Mouse (Mus musculus) embryonic facial prominence, embryonic 11.5 days (tissue): Measurements from ENCODE around the gene Ssh3. TPM values are rescaled to one million over a fixed set of nuclear protein-coding genes. Genes with fewer than 3 reads are reported as not detected.

Experiments
- ATAC-seq: fragments of 200-750 bp; cut with Nextera tagmentation; replicated peaks from 2 replicates; pipeline ENCODE4 v1.8.0; 2017; ENCODE audit warnings: low read depth; ENCODE audit not compliant: insufficient number of reproducible peaks, low FRiP score, low TSS enrichment
- DNase-seq: peaks from one replicate; pipeline ENCODE4 v3.0.0-alpha.2; 2015; ENCODE audit warnings: low spot score
- H3K27ac ChIP-seq: fragments of 300-500 bp; sonication (generic); replicated peaks from 2 replicates; pipeline ENCODE4 v1.5.1; 2014; ENCODE audit warnings: mild to moderate bottlenecking, low read depth, low read length, control low read depth
- H3K27me3 ChIP-seq: fragments of 300-500 bp; sonication (generic); 2 replicates; pipeline ENCODE4 v1.6.1; 2014; ENCODE audit warnings: mild to moderate bottlenecking, low read length, moderate library complexity, mixed read lengths; ENCODE audit not compliant: control insufficient read depth, insufficient read depth
- H3K36me3 ChIP-seq: fragments of 300-500 bp; sonication (generic); replicated peaks from 2 replicates; pipeline ENCODE4 v1.6.1; 2014; ENCODE audit warnings: low read depth, mild to moderate bottlenecking, low read length, moderate library complexity, mixed read lengths; ENCODE audit not compliant: control insufficient read depth, insufficient read depth
- H3K4me1 ChIP-seq: fragments of 300-500 bp; sonication (generic); 2 replicates; pipeline ENCODE4 v1.6.1; 2014; ENCODE audit warnings: low read length, mixed read lengths; ENCODE audit not compliant: control insufficient read depth, insufficient read depth
- H3K4me2 ChIP-seq: fragments of 300-500 bp; sonication (generic); 2 replicates; pipeline ENCODE4 v1.6.1; 2014; ENCODE audit warnings: low read depth, mild to moderate bottlenecking, control low read depth, low read length, moderate library complexity
- H3K4me3 ChIP-seq: fragments of 300-500 bp; sonication (generic); 2 replicates; pipeline ENCODE4 v1.5.1; 2014; ENCODE audit warnings: low read depth, low read length, control low read depth
- H3K9ac ChIP-seq: fragments of 300-500 bp; sonication (generic); replicated peaks from 2 replicates; pipeline ENCODE4 v1.6.1; 2014; ENCODE audit warnings: mild to moderate bottlenecking, control low read depth, low read length
- H3K9me3 ChIP-seq: fragments of 300-500 bp; sonication (generic); replicated peaks from 2 replicates; pipeline ENCODE4 v1.6.1; 2016; ENCODE audit warnings: mild to moderate bottlenecking, low read length, inconsistent platforms, mixed read lengths; ENCODE audit not compliant: control insufficient read depth
- WGBS: fragments of 180-500 bp; shearing (Covaris S2); extraction: QIAGEN DNeasy Blood & Tissue Kit; methylation state at CpG from one replicate; pipeline ENCODE4 v1.1.7; 2014; 5-methylcytosine and 5-hydroxymethylcytosine counted together
- polyA plus RNA-seq: library from polyadenylated mRNA; unstranded; fragments of >200 nt; fragmentation: Nextera tagmentation; extraction: Ambion mirVana; gene quantifications from 2 replicates; pipeline ENCODE4 v1.2.1, GENCODE M21; 2014

The Ssh3 gene
- polyA plus RNA-seq, 1 experiment from 2014 or later = 2.7 TPM

DNA sequence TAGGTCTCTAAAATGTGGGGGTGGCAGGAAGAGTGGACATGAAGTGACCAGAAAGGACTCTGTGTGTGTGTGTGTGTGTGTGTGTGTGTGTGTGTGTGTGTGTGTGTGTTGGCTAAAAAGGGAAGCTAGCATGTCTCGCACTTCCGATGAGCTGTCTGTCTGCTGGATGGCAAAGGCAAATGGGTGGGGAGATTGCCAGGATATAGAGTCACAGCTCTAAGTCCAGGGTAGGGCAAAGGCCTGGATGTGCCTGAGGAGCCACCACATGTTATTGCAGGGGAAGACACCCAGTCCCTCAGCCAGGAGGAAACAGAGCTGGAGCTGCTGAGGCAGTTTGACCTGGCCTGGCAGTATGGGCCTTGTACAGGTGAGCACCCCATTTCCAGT lies 36.8 kb downstream of the Ssh3 start:
- H3K4me3 ChIP-seq = peak overlapping the region; percentile 59
- WGBS = 63% methylated on average over 2 of the region's 2 CpGs
- no peak for ATAC-seq
- no peak overlapping the region for H3K27ac ChIP-seq
- no peaks in the 10 kb centered on the region for H3K4me1 ChIP-seq
- no peaks in the 10 kb centered on the region for H3K9me3 ChIP-seq
- peak overlapping the region; percentile 85 for H3K4me2 ChIP-seq
- peak overlapping the region; percentile 60 for H3K9ac ChIP-seq
- no peaks in the 10 kb centered on the region for H3K36me3 ChIP-seq
- H3K27me3 ChIP-seq = 0 out of 2 replicates have a peak, but pooled peaks cover 2% of the 10 kb centered on the region
- DNase-seq = no peak

DNA sequence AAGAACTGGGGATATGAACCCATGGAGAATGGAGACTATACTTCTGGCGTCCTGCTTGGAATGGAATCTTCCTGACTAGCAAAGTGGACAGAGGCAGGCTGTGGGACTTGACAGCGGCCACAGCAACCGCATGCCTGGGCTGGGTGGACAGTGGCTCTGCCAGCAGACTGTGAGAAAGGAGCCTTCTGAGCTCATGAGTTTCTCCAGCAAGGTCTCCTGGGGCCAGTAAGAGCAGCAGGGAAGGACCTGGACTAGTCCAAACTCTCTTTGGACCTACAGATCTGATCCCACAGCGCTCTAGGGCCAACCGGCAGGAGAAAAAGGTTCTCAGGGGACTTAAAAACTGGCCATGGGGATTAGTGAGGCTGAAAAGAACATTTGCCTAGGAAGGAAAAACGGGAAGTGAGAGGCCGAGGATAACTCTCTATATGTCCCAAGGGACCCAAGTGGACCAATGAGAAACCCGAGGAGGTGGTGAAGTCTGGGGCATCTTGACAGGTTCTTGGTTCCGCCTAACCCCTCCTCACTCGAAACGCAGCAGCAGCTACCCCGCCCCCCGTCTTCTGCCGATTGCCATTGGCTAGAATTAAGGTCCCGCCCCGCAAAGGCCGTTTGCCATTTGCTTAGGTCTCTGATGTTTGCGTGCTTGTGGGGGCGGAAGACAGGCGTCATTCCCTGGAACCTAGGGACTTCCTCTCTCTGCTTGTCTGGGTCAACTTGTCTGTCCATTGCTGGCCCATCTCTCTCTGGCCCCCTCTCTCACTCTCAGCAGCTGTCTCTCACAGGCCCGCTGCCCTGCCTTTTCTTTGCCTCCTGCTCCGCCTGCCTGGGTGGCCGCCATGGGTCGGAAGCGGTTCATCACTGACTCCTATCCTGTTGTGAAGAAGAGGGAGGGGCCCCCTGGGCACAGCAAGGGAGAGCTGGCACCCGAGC lies 37.5 kb downstream of the Ssh3 start, which contains the start of gene Pold4:
Gene Pold4, plus strand, starts transcription at position 647 of the 933 bp plus-strand sequence.
- Histone ChIP-seq H3K9me3 (no peaks in the 10 kb centered on the region), H3K4me3 (peak within 1 kb of the TSS; percentile 59), H3K27ac (peak within 1 kb of the TSS; percentile 17; the same call in 1 of the 2 replicates), H3K9ac (peak within 1 kb of the TSS; percentile 60), H3K36me3 (no peaks in the 10 kb centered on the region), H3K27me3 (0 out of 2 replicates have a peak, but pooled peaks cover 2% of the 10 kb centered on the region), H3K4me2 (peak within 1 kb of the TSS; percentile 85), H3K4me1 (no peaks in the 10 kb centered on the region)
- DNase-seq (peak; percentile 94), ATAC-seq (peak; percentile 51)
- 11% methylated on average over 26 of the region's 26 CpGs for WGBS

- 0 out of 2 replicates have a peak, but pooled peaks cover 2% of the 10 kb centered on the region for H3K27me3 ChIP-seq
- no peaks in the 10 kb centered on the region for H3K4me1 ChIP-seq
- H3K9me3 ChIP-seq = no peaks in the 10 kb centered on the region
- H3K4me3 ChIP-seq = no peak overlapping the region
- 81% methylated on average over 8 of the region's 8 CpGs for WGBS
- H3K4me2 ChIP-seq = no peak overlapping the region
- H3K9ac ChIP-seq = no peak overlapping the region
- H3K27ac ChIP-seq = no peak overlapping the region
- DNase-seq (no peak), ATAC-seq (no peak)
- no peaks in the 10 kb centered on the region for H3K36me3 ChIP-seq
Measured at GRCm38 (mm10) chr19:4230415-4230814, 38.6 kb downstream of the Ssh3 start.

- WGBS = 24% methylated on average over 9 of the region's 9 CpGs
- H3K9ac ChIP-seq = no peak overlapping the region
Measured at GRCm38 (mm10) chr19:4229451-4230076, 39.4 kb downstream of the Ssh3 start.

GRCm38 (mm10) chr19:4228891-4229290 lies 40.1 kb downstream of the Ssh3 start:
- Histone ChIP-seq H3K36me3 (no peaks in the 10 kb centered on the region), H3K9me3 (no peaks in the 10 kb centered on the region), H3K27me3 (0 out of 2 replicates have a peak, but pooled peaks cover 2% of the 10 kb centered on the region), H3K4me3 (no peak overlapping the region), H3K4me1 (no peaks in the 10 kb centered on the region), H3K4me2 (no peak overlapping the region), H3K27ac (no peak overlapping the region), H3K9ac (no peak overlapping the region)
- 80% methylated on average over 4 of the region's 4 CpGs for WGBS
- ATAC-seq = no peak
- no peak for DNase-seq

More at GRCm38 (mm10) chr19:4229451-4230076, 39.4 kb downstream of the Ssh3 start:
- no peaks in the 10 kb centered on the region for H3K36me3 ChIP-seq
- ATAC-seq (no peak), DNase-seq (no peak)
- H3K4me3 ChIP-seq = no peak overlapping the region
- no peak overlapping the region for H3K4me2 ChIP-seq
- no peaks in the 10 kb centered on the region for H3K4me1 ChIP-seq
- no peaks in the 10 kb centered on the region for H3K9me3 ChIP-seq
- H3K27ac ChIP-seq = no peak overlapping the region
- H3K27me3 ChIP-seq = 0 out of 2 replicates have a peak, but pooled peaks cover 2% of the 10 kb centered on the region

DNA sequence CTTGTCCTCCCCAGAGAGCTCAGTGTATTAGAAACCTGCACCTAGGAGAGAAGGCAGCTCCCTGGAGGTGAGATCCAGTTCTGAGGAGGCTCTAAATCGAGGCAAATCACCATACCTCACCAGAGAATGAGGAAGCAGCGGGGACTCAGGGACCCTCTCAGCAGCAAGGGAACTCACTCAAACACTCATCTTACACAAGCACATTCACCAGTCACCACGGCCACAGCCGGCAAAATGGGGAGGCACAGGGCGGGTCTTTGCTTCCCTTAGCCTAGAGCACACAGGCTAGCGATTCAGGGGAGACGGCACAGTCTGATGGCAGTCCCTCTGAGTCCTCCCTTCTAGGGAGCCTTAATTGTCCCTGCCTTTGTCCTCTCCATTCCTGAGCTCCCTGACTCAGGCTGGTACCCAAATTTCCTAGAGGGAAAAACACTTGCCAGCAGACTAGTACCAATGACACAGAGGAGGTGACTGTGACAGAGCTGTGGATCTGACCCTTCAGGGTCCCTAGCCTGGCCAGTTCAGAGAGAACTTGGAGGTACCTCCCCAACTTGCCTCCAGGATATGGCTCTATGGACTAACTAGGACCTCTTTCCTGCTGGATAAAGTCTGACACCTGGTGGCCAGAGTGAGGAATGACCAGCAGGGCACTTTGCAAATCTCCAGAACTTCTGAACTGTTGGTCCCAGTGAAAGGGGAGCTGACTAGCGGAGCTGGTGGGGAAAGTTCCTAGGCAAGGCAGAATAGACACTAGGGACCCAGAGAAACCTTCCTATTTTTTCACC lies 40.9 kb downstream of the Ssh3 start:
- 26% methylated on average over 8 of the region's 8 CpGs for WGBS
- H3K9ac ChIP-seq = no peak overlapping the region
- H3K27ac ChIP-seq = no peak overlapping the region
- H3K4me1 ChIP-seq = no peaks in the 10 kb centered on the region
- H3K27me3 ChIP-seq = 0 out of 2 replicates have a peak, but pooled peaks cover 2% of the 10 kb centered on the region
- ATAC-seq (0 out of 2 replicates have a peak, but pooled peaks have one; percentile 63), DNase-seq (peak; percentile 91)
- H3K9me3 ChIP-seq = no peaks in the 10 kb centered on the region
- H3K4me3 ChIP-seq = no peak overlapping the region
- no peaks in the 10 kb centered on the region for H3K36me3 ChIP-seq
- H3K4me2 ChIP-seq = no peak overlapping the region

DNA sequence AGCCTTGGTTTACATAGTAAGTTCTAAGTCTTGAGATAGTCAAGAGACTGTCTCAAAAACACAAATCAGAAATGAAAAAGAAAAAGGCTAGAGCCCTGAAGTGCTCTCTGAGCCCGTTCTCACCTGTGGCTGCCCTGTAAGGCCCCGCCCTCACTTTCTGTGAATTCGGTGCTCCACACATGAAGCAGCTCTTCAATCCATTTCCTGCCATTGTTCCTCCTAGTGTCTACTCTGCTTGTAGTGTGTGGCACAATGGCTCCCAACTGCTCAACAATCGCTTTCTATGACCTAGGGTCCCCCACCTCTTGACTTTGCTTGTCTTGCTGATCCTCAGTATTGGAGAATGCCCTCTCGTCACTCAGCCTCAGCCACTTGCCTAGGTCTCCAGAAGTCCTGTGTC lies 41.5 kb downstream of the Ssh3 start:
- H3K36me3 ChIP-seq = no peaks in the 10 kb centered on the region
- H3K4me1 ChIP-seq = no peaks in the 10 kb centered on the region
- 75% methylated on average over 5 of the region's 5 CpGs for WGBS
- no peak overlapping the region for H3K9ac ChIP-seq
- DNase-seq (no peak), ATAC-seq (no peak)
- 0 out of 2 replicates have a peak, but pooled peaks cover 2% of the 10 kb centered on the region for H3K27me3 ChIP-seq
- no peaks in the 10 kb centered on the region for H3K9me3 ChIP-seq
- no peak overlapping the region for H3K27ac ChIP-seq
- no peak overlapping the region for H3K4me2 ChIP-seq
- H3K4me3 ChIP-seq = no peak overlapping the region
